Mouse (Mus musculus) frontal cortex, postnatal 25 days (tissue): ENCODE results near the gene Gm11116.
"Not testable (repeated sequence)": the region's sequence is repeated elsewhere in the genome, so short reads cannot be mapped to it uniquely, and the experiment has no call there.

Source experiments
- DNase-seq, 2 experiments: peaks; one replicate each; pipeline ENCODE4 v3.0.0; 2022; ENCODE audit warnings: low spot score in 2 of 2

The Gm11116 gene

GRCm38 (mm10) chr5:88111430-88111829 is at the start of gene Gm11116:
Gene Gm11116, minus strand, starts transcription at chr5:88111530.
- DNase-seq = no peak

- DNase-seq = no peak
These were observed 42.7 kb upstream of the Gm11116 start, which contains the start of gene Gm11115 for GRCm38 (mm10) chr5:88153999-88154398. Gene Gm11115, minus strand, starts transcription at chr5:88154099.

GRCm38 (mm10) chr5:88086256-88086655 is 25.1 kb downstream of the Gm11116 start, which contains the start of gene Smr2:
Gene Smr2, plus strand, starts transcription at chr5:88086556.
- DNase-seq = not testable (repeated sequence)
